Mouse (Mus musculus): ENCODE measurements around the gene Hoxd9. TPM values are rescaled to one million over a fixed set of nuclear protein-coding genes. Genes with fewer than 3 reads are reported as not detected.

Gene Hoxd9
- polyA plus RNA-seq, 1 experiment from 2014 or later, result 1.6 TPM

DNA sequence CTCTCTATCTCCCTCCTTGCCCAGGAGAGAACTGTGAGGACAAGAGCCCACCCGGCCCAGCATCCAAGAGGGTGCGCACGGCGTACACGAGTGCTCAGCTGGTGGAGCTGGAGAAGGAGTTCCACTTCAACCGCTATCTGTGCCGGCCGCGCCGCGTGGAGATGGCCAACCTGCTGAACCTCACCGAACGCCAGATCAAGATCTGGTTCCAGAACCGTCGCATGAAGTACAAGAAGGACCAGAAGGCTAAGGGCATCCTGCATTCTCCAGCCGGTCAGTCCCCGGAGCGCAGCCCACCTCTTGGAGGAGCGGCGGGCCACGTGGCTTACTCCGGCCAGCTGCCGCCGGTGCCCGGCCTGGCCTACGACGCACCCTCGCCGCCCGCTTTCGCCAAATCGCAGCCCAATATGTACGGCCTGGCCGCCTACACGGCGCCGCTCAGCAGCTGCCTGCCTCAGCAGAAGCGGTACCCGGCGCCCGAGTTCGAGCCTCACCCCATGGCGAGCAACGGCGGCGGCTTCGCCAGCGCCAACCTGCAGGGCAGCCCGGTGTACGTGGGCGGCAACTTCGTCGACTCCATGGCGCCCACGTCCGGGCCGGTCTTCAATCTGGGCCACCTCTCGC is 48.9 kb downstream of the Hoxd9 start:
- H3K4me3 ChIP-seq (ENCODE audit: low read depth, low read length), result peak overlapping the region; percentile 16
- no peaks in the 10 kb centered on the region for H3K36me3 ChIP-seq (ENCODE audit: control insufficient read depth, insufficient read depth)
- H3K27me3 ChIP-seq (replicated peaks; ENCODE audit: control insufficient read depth, insufficient read depth, low read length), result peaks cover 88% of the 10 kb centered on the region
- no peak overlapping the region for H3K27ac ChIP-seq (ENCODE audit: low read depth, low read length)
- no peaks in the 10 kb centered on the region for H3K4me1 ChIP-seq (replicated peaks; ENCODE audit: control insufficient read depth, insufficient read depth, low read length)
- no peak for ATAC-seq
- H3K9ac ChIP-seq (ENCODE audit: low read depth, low read length), result no peak overlapping the region
- H3K9me3 ChIP-seq (ENCODE audit: control insufficient read depth), result no peaks in the 10 kb centered on the region
- no peak for TF ChIP-seq CTCF (IDR thresholded peaks at IDR 0.05; ENCODE audit: low read depth)
- H3K4me2 ChIP-seq (replicated peaks; ENCODE audit: low read depth), result peak overlapping the region; percentile 17
- WGBS, result 26% methylated on average over 56 of the region's 58 CpGs

DNA sequence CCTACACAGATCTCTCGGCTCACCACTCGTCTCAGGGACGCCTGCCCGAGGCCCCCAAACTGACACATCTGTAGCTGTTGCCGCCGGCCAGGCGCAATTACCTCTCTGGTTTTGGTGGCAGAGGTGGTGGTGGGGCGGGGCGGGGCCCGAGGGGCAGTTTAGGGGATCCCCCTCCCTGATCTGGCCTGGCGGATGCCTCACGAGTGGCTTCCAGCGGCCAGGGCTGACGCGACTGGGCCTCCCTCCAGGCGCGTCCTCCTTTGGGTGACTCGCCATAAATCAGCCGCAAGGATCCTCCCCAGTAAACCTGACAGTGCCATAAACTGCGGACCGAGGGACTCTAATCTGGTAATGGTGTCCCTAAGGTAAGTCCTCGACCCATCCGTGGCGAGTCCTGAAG is 49.5 kb downstream of the Hoxd9 start:
- H3K4me3 ChIP-seq (ENCODE audit: low read depth, low read length), result peak overlapping the region; percentile 16; the same call in 1 of the 2 replicates
- H3K9ac ChIP-seq (ENCODE audit: low read depth, low read length), result no peak overlapping the region
- no peak overlapping the region for H3K27ac ChIP-seq (ENCODE audit: low read depth, low read length)
- H3K9me3 ChIP-seq (ENCODE audit: control insufficient read depth), result no peaks in the 10 kb centered on the region
- TF ChIP-seq CTCF (IDR thresholded peaks at IDR 0.05; ENCODE audit: low read depth), result no peak
- no peaks in the 10 kb centered on the region for H3K36me3 ChIP-seq (ENCODE audit: control insufficient read depth, insufficient read depth)
- no peak for ATAC-seq
- peaks cover 88% of the 10 kb centered on the region for H3K27me3 ChIP-seq (replicated peaks; ENCODE audit: control insufficient read depth, insufficient read depth, low read length)
- no peaks in the 10 kb centered on the region for H3K4me1 ChIP-seq (replicated peaks; ENCODE audit: control insufficient read depth, insufficient read depth, low read length)
- peak overlapping the region; percentile 17; the same call in 1 of the 2 replicates for H3K4me2 ChIP-seq (replicated peaks; ENCODE audit: low read depth)
- WGBS, result 20% methylated on average over 24 of the region's 24 CpGs

DNA sequence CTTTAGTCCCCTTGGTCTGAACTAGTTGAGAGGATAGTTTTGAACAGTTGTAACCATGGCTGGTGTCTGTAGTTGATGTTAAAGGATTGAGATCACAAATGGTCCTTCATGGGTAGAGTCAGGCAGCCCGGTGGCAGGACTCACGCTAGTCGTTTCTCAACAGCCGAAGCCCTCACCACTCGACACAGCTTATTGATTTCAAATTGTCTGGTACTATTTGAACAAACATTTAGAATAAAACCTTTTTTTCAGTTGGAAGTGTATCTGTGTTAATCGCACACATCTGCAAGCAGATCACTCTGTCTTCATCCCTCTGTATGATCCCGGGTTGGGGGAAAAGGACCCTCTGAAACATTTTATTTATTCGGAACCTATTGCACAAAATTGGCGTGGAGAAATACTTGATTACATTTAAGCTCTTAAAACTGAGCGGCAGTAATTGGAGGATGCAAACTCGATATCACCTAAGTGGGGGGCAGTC is 50.2 kb downstream of the Hoxd9 start:
- no peak overlapping the region for H3K4me2 ChIP-seq (replicated peaks; ENCODE audit: low read depth)

DNA sequence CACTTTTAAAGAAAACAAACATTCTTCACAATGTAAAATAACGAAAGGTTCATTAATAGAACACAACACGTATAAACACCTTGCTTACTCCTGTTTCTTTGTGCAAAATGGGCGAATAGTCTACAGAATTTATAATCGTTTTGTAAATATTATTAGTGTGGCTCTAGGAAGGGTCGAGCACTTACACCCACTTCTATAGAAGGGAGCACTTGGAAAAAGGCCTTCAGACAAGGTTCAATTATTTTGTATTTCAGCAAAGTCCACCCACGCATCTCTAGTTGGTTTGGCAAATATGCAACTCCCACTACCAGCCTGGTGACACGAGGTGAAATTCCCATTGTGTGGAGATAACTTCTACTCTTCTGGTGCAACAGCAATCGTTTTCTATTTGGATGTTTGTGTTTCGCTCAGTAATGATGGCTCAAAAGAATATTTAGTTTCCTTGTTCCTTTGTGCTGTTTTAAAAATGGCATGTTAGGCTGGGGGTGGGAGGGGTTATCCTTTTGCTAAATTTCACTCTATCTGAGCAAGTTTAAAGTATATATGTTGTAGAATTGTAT is 51.0 kb downstream of the Hoxd9 start:
- no peak for TF ChIP-seq CTCF (IDR thresholded peaks at IDR 0.05; ENCODE audit: low read depth)
- Histone ChIP-seq H3K4me2 (replicated peaks; ENCODE audit: low read depth) (no peak overlapping the region), H3K4me1 (replicated peaks; ENCODE audit: control insufficient read depth, insufficient read depth, low read length) (no peaks in the 10 kb centered on the region), H3K9me3 (ENCODE audit: control insufficient read depth) (no peaks in the 10 kb centered on the region), H3K36me3 (ENCODE audit: control insufficient read depth, insufficient read depth) (no peaks in the 10 kb centered on the region), H3K4me3 (ENCODE audit: low read depth, low read length) (no peak overlapping the region), H3K27me3 (replicated peaks; ENCODE audit: control insufficient read depth, insufficient read depth, low read length) (peaks cover 96% of the 10 kb centered on the region), H3K27ac (ENCODE audit: low read depth, low read length) (no peak overlapping the region), H3K9ac (ENCODE audit: low read depth, low read length) (no peak overlapping the region)
- WGBS, result 36% methylated on average over 9 of the region's 9 CpGs
- ATAC-seq, result no peak

More for the DNA sequence above, 50.2 kb downstream of the Hoxd9 start:
- no peaks in the 10 kb centered on the region for H3K4me1 ChIP-seq (replicated peaks; ENCODE audit: control insufficient read depth, insufficient read depth, low read length)
- no peaks in the 10 kb centered on the region for H3K36me3 ChIP-seq (ENCODE audit: control insufficient read depth, insufficient read depth)
- H3K27ac ChIP-seq (ENCODE audit: low read depth, low read length), result no peak overlapping the region
- H3K27me3 ChIP-seq (replicated peaks; ENCODE audit: control insufficient read depth, insufficient read depth, low read length), result peaks cover 89% of the 10 kb centered on the region
- H3K4me3 ChIP-seq (ENCODE audit: low read depth, low read length), result no peak overlapping the region
- TF ChIP-seq CTCF (IDR thresholded peaks at IDR 0.05; ENCODE audit: low read depth), result no peak
- WGBS, result 53% methylated on average over 11 of the region's 11 CpGs
- H3K9me3 ChIP-seq (ENCODE audit: control insufficient read depth), result no peaks in the 10 kb centered on the region
- H3K9ac ChIP-seq (ENCODE audit: low read depth, low read length), result no peak overlapping the region
- no peak for ATAC-seq

- TF ChIP-seq CTCF (IDR thresholded peaks at IDR 0.05; ENCODE audit: low read depth), result no peak
- Histone ChIP-seq H3K4me1 (replicated peaks; ENCODE audit: control insufficient read depth, insufficient read depth, low read length) (no peaks in the 10 kb centered on the region), H3K9me3 (ENCODE audit: control insufficient read depth) (no peaks in the 10 kb centered on the region), H3K4me2 (replicated peaks; ENCODE audit: low read depth) (peak overlapping the region; percentile 64), H3K27me3 (replicated peaks; ENCODE audit: control insufficient read depth, insufficient read depth, low read length) (peaks cover 96% of the 10 kb centered on the region), H3K36me3 (ENCODE audit: control insufficient read depth, insufficient read depth) (no peaks in the 10 kb centered on the region), H3K27ac (ENCODE audit: low read depth, low read length) (no peak overlapping the region), H3K9ac (ENCODE audit: low read depth, low read length) (no peak overlapping the region), H3K4me3 (ENCODE audit: low read depth, low read length) (peak overlapping the region; percentile 32)
- ATAC-seq, result peak; percentile 36
- under 1% methylated on average over 47 of the region's 47 CpGs for WGBS
Observed at GRCm38 (mm10) chr2:74749337-74750121, 52.0 kb downstream of the Hoxd9 start.

MicroRNA genes within 50 kb of the gene (microRNA counts, 519-probe panel; counts per million panel counts)
- 4,474 counts per million, percentile 69 among the panel's probes with 10 or more counts for microRNA mmu-miR-10b

Small RNA genes lying within 50 kb of the gene (microRNA-seq; reads per million reads assigned to microRNA genes)
- gene Gm44463 (not detected), gene Mir10b (9,418 reads per million, percentile 93 among the genes with 10 or more reads in this experiment)

Other genes with a start within 250 kb of the Hoxd9 start
- 11.7 and 13.4 TPM in 2 replicates for gene Lnpk, start 118.3 kb upstream of the Hoxd9 start, polyA plus RNA-seq (2015; fragmentation: Nextera tagmentation; extraction: Ambion mirVana)
- not detected in 2 replicates for gene Evx2, start 38.2 kb upstream of the Hoxd9 start, polyA plus RNA-seq (2015; fragmentation: Nextera tagmentation; extraction: Ambion mirVana)
- not detected in 2 replicates for gene Hoxd13, start 29.4 kb upstream of the Hoxd9 start, polyA plus RNA-seq (2015; fragmentation: Nextera tagmentation; extraction: Ambion mirVana)
- gene Hoxd12, start 22.7 kb upstream of the Hoxd9 start, polyA plus RNA-seq (2015; fragmentation: Nextera tagmentation; extraction: Ambion mirVana), result 0.12 TPM in 1 of 2 replicates, not detected in the other
- 0.64 TPM in 1 of 2 replicates, not detected in the other for gene Hoxd11, start 18.2 kb upstream of the Hoxd9 start, polyA plus RNA-seq (2015; fragmentation: Nextera tagmentation; extraction: Ambion mirVana)
- gene Hoxd10, start 5.8 kb upstream of the Hoxd9 start, polyA plus RNA-seq (2015; fragmentation: Nextera tagmentation; extraction: Ambion mirVana), result 0.10 and 1.6 TPM in 2 replicates
- 2.2 and 2.7 TPM in 2 replicates for gene Hoxd8, start 6.9 kb downstream of the Hoxd9 start, polyA plus RNA-seq (2015; fragmentation: Nextera tagmentation; extraction: Ambion mirVana)
- 3.2 and 3.3 TPM in 2 replicates for gene Hoxd3, start 14.2 kb downstream of the Hoxd9 start, polyA plus RNA-seq (2015; fragmentation: Nextera tagmentation; extraction: Ambion mirVana)
- 0.20 and 0.51 TPM in 2 replicates for gene Hoxd4, start 14.2 kb downstream of the Hoxd9 start, polyA plus RNA-seq (2015; fragmentation: Nextera tagmentation; extraction: Ambion mirVana)
- gene Gm28230, start 29.0 kb downstream of the Hoxd9 start, polyA plus RNA-seq (2015; fragmentation: Nextera tagmentation; extraction: Ambion mirVana), result 0.17 TPM in 1 of 2 replicates, not detected in the other
- gene Hoxd1, start 65.3 kb downstream of the Hoxd9 start, polyA plus RNA-seq (2015; fragmentation: Nextera tagmentation; extraction: Ambion mirVana), result not detected in 2 replicates
- 87.1 and 96.3 TPM in 2 replicates for gene Mtx2, start 128.1 kb downstream of the Hoxd9 start, polyA plus RNA-seq (2015; fragmentation: Nextera tagmentation; extraction: Ambion mirVana)